24 mouse cellular contexts compared by ENCODE assay signal in genomic region chr10:92257815-92258214, GRCm38 (mm10).
"Had no signal": no experiment of that assay in that cellular context is flagged by ENCODE, and none has a peak within 500 bp of the region (broad histone marks: within the 10 kb centered on the region; RNA-seq: fewer than 3 reads in every experiment).

No protein-coding gene starts in this region.

- H3K9me3 ChIP-seq: heart, embryonic 10.5 days; heart, embryonic 13.5 days; heart, embryonic 15.5 days; hindbrain, embryonic 15.5 days; limb, embryonic 13.5 days; limb, embryonic 15.5 days; liver, embryonic 12.5 days had no signal

- ATAC-seq: forebrain, postnatal 0 days; hindbrain, postnatal 0 days; intestine, embryonic 16.5 days; liver, embryonic 12.5 days had no signal

- H3K4me1 ChIP-seq: heart, embryonic 10.5 days; heart, embryonic 13.5 days; heart, embryonic 15.5 days; hindbrain, embryonic 13.5 days; hindbrain, embryonic 15.5 days; limb, embryonic 13.5 days; limb, embryonic 15.5 days; liver, embryonic 12.5 days had no signal

- H3K36me3 ChIP-seq: heart, embryonic 10.5 days; heart, embryonic 13.5 days; heart, embryonic 15.5 days; hindbrain, embryonic 13.5 days; hindbrain, embryonic 15.5 days; limb, embryonic 13.5 days; limb, embryonic 15.5 days; liver, embryonic 12.5 days had no signal

- H3K4me3 ChIP-seq: heart, embryonic 10.5 days; heart, embryonic 13.5 days; heart, embryonic 15.5 days; hindbrain, embryonic 13.5 days; hindbrain, embryonic 15.5 days; limb, embryonic 13.5 days; limb, embryonic 15.5 days; liver, embryonic 12.5 days had no signal

- H3K4me2 ChIP-seq: heart, embryonic 13.5 days; heart, embryonic 15.5 days; hindbrain, embryonic 13.5 days; hindbrain, embryonic 15.5 days; limb, embryonic 13.5 days; limb, embryonic 15.5 days; liver, embryonic 12.5 days had no signal

- H3K9ac ChIP-seq: forebrain, postnatal 0 days; heart, embryonic 13.5 days; heart, embryonic 15.5 days; hindbrain, embryonic 13.5 days; hindbrain, embryonic 15.5 days; limb, embryonic 13.5 days; limb, embryonic 15.5 days; liver, embryonic 12.5 days; liver, embryonic 14.5 days had no signal

- DNase-seq: forebrain, postnatal 0 days; gastrocnemius, postnatal 14 days; gastrocnemius, postnatal 36 days; heart, adult 18-20 months; heart, postnatal 14 days; heart, postnatal 36 days; kidney, adult 11 months; kidney, adult 2 months; kidney, postnatal 14 days; kidney, postnatal 36 days; layer of hippocampus, adult 9-11 months; layer of hippocampus, postnatal 36 days; left cerebral cortex, postnatal 4 days had no signal

- H3K27me3 ChIP-seq: heart, embryonic 13.5 days; heart, embryonic 15.5 days; hindbrain, embryonic 13.5 days; hindbrain, embryonic 15.5 days; limb, embryonic 13.5 days; limb, embryonic 15.5 days; liver, embryonic 12.5 days had no signal

- H3K27ac ChIP-seq: heart, embryonic 10.5 days; heart, embryonic 13.5 days; heart, embryonic 15.5 days; hindbrain, embryonic 13.5 days; hindbrain, embryonic 15.5 days; hindbrain, postnatal 0 days; limb, embryonic 13.5 days; limb, embryonic 15.5 days; liver, embryonic 12.5 days; liver, embryonic 14.5 days had no signal
